Mouse (Mus musculus): ENCODE results near the gene Mark1. TPM values are rescaled to one million over a fixed set of nuclear protein-coding genes. Genes with fewer than 3 reads are reported as not detected.

Gene Mark1
- polyA plus RNA-seq, 1 experiment: 21.2 TPM

DNA sequence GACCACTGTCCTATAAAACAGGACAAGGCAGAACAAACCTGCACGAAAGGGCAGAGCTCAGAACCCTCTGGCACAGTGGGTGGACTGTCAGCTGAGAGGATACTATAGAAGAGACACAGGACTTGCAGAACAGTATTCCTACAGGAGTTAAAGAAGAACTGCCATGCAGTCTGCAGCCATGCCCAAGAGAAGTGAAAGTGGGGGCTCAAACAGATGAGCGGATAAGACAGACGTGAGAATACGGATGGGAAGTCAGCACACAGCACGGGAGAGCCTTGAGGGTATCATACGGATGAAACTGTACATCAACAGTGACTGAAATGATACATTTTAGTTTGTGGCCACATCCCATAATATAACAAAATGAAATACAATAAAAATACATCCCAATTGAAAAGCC, 68.3 kb downstream of the Mark1 start:
- TF ChIP-seq CTCF (IDR thresholded peaks at IDR 0.05; ENCODE audit: borderline replicate concordance, insufficient read depth, low read length) (no peak), POLR2A (IDR thresholded peaks at IDR 0.05; ENCODE audit: low read depth, low read length) (no peak)
- Histone ChIP-seq H3K4me1 (ENCODE audit: control insufficient read depth, insufficient read depth, low read length) (no peaks in the 10 kb centered on the region), H3K27ac (ENCODE audit: insufficient read depth, low read length) (no peak overlapping the region), H3K4me3 (ENCODE audit: insufficient read depth, low read length) (no peak overlapping the region)

DNA sequence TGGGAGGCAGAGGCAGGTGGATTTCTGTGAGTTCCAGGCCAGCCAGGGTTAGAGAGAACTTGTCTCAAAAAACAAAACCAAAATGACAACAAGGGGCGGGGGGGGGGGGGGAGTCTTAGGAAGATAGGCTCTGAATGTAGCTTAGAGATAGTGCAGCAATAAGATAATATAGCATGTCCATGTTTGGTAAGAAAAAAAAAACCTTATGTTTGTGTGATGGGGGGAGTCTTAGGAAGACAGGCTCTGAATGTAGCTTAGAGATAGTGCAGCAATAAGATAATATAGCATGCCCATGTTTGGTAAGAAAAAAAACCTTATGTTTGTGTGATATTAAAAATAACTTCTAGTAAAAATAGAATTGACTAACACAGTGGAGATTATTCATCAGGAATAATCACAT, 71.0 kb downstream of the Mark1 start:
- no peaks in the 10 kb centered on the region for H3K4me1 ChIP-seq (ENCODE audit: control insufficient read depth, insufficient read depth, low read length)
- H3K4me3 ChIP-seq (ENCODE audit: insufficient read depth, low read length): no peak overlapping the region
- H3K27ac ChIP-seq (ENCODE audit: insufficient read depth, low read length): no peak overlapping the region
- no peak for TF ChIP-seq POLR2A (IDR thresholded peaks at IDR 0.05; ENCODE audit: low read depth, low read length)
- TF ChIP-seq CTCF (IDR thresholded peaks at IDR 0.05; ENCODE audit: borderline replicate concordance, insufficient read depth, low read length): no peak

DNA sequence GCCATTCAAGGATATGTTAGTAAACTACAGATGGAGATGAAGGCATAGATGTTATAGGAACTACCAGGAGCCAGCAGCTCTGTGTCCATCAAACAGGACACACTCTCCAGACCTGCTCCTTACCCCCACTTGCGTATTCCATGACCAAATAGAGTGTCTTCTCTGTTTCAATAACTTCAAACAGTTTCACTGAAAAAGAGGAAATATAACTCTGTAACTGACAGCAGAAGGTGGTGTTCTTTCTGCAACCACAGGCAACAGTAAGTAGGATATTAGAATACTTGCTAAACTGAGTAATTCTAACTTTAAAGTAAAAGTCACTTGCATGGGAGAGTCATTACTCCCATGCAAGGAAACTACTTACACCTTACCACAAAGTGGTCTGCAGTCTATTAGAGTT, 71.5 kb downstream of the Mark1 start:
- TF ChIP-seq CTCF (IDR thresholded peaks at IDR 0.05; ENCODE audit: borderline replicate concordance, insufficient read depth, low read length) (no peak), POLR2A (IDR thresholded peaks at IDR 0.05; ENCODE audit: low read depth, low read length) (no peak)

DNA sequence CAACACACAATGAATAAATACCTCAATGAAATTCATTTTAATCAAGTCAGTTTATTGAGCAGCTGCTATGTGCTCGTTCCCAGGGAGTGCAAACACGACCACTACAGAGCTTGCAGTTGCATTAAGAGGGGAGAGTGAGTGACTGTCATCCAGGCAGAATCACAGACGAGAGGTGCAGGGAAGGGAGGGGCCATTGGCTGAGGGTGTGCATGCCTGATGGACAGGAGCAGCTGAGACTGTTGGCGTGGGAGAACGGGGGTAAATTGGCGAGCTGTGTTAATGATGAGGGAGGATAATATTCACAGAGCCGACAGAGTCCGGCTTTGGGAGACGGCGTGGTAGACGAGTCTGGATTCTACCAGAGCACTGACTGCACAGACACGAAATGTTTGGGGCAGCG, 76.5 kb downstream of the Mark1 start:
- H3K4me1 ChIP-seq (ENCODE audit: control insufficient read depth, insufficient read depth, low read length): no peaks in the 10 kb centered on the region
- no peak overlapping the region for H3K4me3 ChIP-seq (ENCODE audit: insufficient read depth, low read length)
- H3K27ac ChIP-seq (ENCODE audit: insufficient read depth, low read length): no peak overlapping the region
- TF ChIP-seq CTCF (IDR thresholded peaks at IDR 0.05; ENCODE audit: borderline replicate concordance, insufficient read depth, low read length) (no peak), POLR2A (IDR thresholded peaks at IDR 0.05; ENCODE audit: low read depth, low read length) (no peak)

More for the DNA sequence above, 71.5 kb downstream of the Mark1 start:
- no peak overlapping the region for H3K4me3 ChIP-seq (ENCODE audit: insufficient read depth, low read length)
- no peaks in the 10 kb centered on the region for H3K4me1 ChIP-seq (ENCODE audit: control insufficient read depth, insufficient read depth, low read length)
- no peak overlapping the region for H3K27ac ChIP-seq (ENCODE audit: insufficient read depth, low read length)

DNA sequence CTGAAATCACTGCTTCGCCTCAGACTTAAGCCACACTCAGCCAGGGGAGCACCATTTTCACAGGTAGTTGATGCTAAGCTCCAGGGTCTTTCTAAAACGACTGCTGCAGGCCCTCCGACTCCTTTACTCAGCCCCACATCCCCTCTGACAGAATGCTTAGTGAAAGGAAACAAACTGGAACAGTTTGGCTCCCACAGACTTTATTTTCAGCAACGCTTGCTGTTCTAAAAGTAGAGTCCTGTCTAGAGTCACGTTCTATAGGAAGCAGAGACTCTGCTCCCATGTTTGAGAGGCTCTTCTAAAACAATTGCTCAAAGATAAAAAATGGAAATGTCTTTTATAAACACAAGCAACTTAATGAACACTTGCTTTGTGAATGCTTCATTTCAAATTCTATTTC, 79.3 kb downstream of the Mark1 start:
- Histone ChIP-seq H3K4me1 (ENCODE audit: control insufficient read depth, insufficient read depth, low read length) (no peaks in the 10 kb centered on the region), H3K27ac (ENCODE audit: insufficient read depth, low read length) (no peak overlapping the region), H3K4me3 (ENCODE audit: insufficient read depth, low read length) (no peak overlapping the region)
- TF ChIP-seq CTCF (IDR thresholded peaks at IDR 0.05; ENCODE audit: borderline replicate concordance, insufficient read depth, low read length) (no peak), POLR2A (IDR thresholded peaks at IDR 0.05; ENCODE audit: low read depth, low read length) (no peak)

DNA sequence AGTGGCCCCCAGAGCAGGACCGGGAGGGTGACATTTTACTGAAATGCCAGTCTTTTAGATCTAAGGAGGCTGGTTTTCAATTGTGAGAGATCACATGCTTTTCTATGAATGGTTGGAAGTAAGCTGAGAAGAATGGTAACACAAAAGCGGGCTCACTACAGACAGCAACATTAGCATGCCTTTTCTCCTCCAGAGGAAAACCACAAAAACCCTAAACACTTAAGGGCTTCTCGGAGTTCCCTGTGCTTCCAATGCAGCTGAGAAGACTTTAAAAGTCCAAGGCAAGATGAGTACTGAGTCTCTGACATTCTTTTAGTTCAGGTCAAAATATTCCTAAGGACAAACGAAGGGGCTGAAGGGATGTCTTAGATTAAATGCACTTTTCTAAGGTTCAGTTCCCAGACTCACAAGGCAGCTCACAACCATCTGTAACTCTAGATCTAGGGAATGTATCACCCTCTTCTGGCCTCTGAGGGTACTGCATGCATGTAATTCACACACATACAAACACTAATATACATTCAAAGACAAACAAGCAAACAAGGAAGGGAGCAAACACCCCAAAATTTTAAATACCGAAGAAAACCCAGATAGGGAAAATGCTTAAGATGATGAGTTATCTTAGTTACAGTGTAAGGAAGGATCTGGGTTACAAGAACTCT, 81.0 kb downstream of the Mark1 start:
- no peak overlapping the region for H3K27ac ChIP-seq (ENCODE audit: insufficient read depth, low read length)
- no peaks in the 10 kb centered on the region for H3K4me1 ChIP-seq (ENCODE audit: control insufficient read depth, insufficient read depth, low read length)
- no peak overlapping the region for H3K4me3 ChIP-seq (ENCODE audit: insufficient read depth, low read length)
- no peak for TF ChIP-seq POLR2A (IDR thresholded peaks at IDR 0.05; ENCODE audit: low read depth, low read length)
- no peak for TF ChIP-seq CTCF (IDR thresholded peaks at IDR 0.05; ENCODE audit: borderline replicate concordance, insufficient read depth, low read length)

DNA sequence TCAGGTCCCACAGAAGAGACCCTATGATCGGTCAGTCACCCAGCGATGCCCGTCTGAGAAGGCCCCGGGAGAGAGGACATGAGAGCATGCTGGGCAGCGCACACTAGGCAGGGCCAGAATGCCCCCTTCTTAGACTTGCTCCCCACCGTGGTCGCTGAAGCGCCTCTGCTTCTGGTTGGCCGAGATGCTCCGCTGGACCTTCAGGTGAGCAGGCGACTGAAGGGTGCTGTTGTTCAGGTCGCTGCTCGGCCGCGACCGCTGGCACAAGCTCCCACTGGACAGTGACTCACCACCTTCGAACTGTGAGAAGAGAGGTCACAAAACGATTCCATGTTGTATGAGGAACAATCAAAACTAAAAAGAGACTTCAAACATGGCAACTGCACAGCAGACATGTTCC, 87.0 kb downstream of the Mark1 start:
- Histone ChIP-seq H3K4me3 (ENCODE audit: insufficient read depth, low read length) (no peak overlapping the region), H3K27ac (ENCODE audit: insufficient read depth, low read length) (no peak overlapping the region), H3K4me1 (ENCODE audit: control insufficient read depth, insufficient read depth, low read length) (peaks cover 6% of the 10 kb centered on the region; the same call in 1 of the 2 replicates)
- TF ChIP-seq POLR2A (IDR thresholded peaks at IDR 0.05; ENCODE audit: low read depth, low read length) (no peak), CTCF (IDR thresholded peaks at IDR 0.05; ENCODE audit: borderline replicate concordance, insufficient read depth, low read length) (no peak)

DNA sequence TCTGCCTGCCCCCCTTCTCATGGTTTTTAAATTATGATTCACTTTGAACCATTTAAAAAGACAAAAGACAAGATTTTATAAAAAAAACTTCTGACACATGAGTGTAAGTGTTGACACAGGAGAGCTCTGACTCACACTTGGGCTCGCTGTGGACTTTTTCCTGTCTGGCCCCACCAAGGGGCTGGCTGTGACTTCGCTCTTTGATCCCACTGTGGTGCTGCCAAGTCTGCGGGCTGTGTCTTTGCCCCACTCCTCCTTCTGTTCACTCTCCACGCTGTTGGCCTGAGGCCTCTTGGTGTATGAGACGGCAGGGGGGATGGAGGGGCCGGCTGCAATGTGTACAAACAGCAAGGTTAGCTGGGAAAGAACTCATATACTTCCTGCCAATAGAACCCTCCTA, 87.5 kb downstream of the Mark1 start:
- TF ChIP-seq CTCF (IDR thresholded peaks at IDR 0.05; ENCODE audit: borderline replicate concordance, insufficient read depth, low read length): no peak
- no peak for TF ChIP-seq POLR2A (IDR thresholded peaks at IDR 0.05; ENCODE audit: low read depth, low read length)
- H3K27ac ChIP-seq (ENCODE audit: insufficient read depth, low read length): no peak overlapping the region
- H3K4me1 ChIP-seq (ENCODE audit: control insufficient read depth, insufficient read depth, low read length): peaks cover 6% of the 10 kb centered on the region; the same call in 1 of the 2 replicates
- H3K4me3 ChIP-seq (ENCODE audit: insufficient read depth, low read length): no peak overlapping the region

DNA sequence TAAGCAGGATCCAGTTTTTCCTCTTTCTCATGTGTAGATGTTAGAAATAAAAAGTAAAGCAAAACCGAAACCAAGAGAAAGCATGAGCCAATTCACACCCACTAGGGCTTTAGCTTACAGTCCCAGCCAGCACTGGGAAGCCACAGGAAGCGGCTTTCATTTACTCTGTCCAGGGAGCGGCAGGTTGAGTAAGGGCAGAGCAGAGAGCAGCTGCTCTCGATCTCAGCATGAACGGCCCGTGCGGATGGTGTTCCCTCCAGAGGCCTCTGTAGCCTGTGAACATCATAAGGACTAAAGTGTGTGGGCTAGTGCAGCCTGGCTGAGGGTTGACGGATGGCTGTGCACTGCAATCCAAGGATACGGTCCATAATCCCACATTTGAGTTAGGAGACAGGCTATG, 90.8 kb downstream of the Mark1 start:
- no peak for TF ChIP-seq POLR2A (IDR thresholded peaks at IDR 0.05; ENCODE audit: low read depth, low read length)
- no peak for TF ChIP-seq CTCF (IDR thresholded peaks at IDR 0.05; ENCODE audit: borderline replicate concordance, insufficient read depth, low read length)
- H3K4me1 ChIP-seq (ENCODE audit: control insufficient read depth, insufficient read depth, low read length): peaks cover 6% of the 10 kb centered on the region; the same call in 1 of the 2 replicates
- H3K4me3 ChIP-seq (ENCODE audit: insufficient read depth, low read length): no peak overlapping the region
- H3K27ac ChIP-seq (ENCODE audit: insufficient read depth, low read length): no peak overlapping the region

DNA sequence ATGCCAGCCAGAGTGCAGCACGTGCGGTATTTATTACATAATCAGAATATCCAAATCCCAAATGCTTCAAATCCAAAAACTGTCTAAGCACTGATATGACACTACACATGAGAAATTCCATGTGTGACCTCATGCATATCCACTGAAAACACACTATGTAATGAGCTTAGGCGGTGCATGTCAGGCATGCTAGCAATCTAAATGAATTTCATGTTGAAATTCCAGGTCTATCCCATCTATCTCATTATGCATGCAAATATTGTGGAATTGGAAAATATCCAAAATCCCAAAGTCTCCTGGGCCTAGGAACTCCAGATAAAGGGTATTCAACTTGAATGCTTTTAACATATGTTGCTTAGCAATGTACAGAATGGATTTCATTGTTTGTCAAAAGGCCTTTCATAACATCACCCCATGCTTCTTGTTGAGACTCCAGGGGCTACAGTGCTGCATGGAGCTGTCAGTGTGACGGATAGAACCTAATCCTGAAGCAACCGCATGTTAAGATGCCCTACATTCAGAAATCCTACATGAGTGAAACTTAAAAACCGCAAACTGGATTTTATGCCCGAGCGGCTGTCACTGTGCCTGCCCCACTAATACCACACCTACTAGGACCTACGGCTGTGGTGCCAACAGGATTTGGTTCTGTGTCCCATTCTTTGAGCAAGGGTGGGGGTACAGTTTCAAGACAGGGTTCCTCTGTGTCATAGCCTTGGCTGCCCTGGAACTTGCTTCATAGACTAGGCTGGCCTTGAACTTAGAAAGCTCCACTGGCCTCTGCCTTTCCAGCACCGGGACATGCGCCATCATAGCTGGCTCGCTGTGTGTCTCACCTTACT, 93.2 kb downstream of the Mark1 start:
- no peaks in the 10 kb centered on the region for H3K4me1 ChIP-seq (ENCODE audit: control insufficient read depth, insufficient read depth, low read length)
- no peak for TF ChIP-seq CTCF (IDR thresholded peaks at IDR 0.05; ENCODE audit: borderline replicate concordance, insufficient read depth, low read length)
- TF ChIP-seq POLR2A (IDR thresholded peaks at IDR 0.05; ENCODE audit: low read depth, low read length): no peak
- H3K27ac ChIP-seq (ENCODE audit: insufficient read depth, low read length): no peak overlapping the region
- H3K4me3 ChIP-seq (ENCODE audit: insufficient read depth, low read length): no peak overlapping the region

Data from embryonic fibroblast, embryonic 13.5 days (primary cell).